8 mouse cellular contexts compared by ENCODE assay signal in the genomic region with DNA sequence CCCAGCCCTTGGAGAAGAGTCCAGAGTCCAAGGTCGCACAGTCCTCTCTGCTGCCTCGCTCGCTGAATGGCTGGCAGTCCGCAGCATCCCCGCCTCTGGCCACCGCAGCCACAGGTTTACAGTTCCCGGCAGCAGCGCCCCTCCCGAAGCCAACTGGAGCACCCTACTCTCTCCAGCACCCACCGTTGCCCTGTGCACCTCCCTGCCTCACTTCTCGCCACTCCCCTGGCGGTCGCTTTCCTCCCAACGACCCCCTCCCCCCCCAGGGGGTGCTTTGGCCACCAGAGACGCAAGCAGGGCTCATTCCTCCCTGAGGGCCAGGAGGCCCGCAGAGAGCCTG. TPM values are rescaled to one million over a fixed set of nuclear protein-coding genes. Genes with fewer than 3 reads are reported as not detected.
A peak's percentile ranks its signal among the peaks of the same experiment; 100 is the strongest.
DNase-seq lines count a peak whose midpoint lies in the region; ATAC-seq and TF ChIP-seq lines count a peak whose summit lies in the region.

Nxph1 (plus strand) TSS at position 301 of the 340 bp plus-strand sequence.

- no peak for DNase-seq in heart, adult 9 months (ENCODE audit: low spot score in 2 of 2)
- no peak for DNase-seq in liver, postnatal 0 days
- no peak for DNase-seq in urinary bladder, postnatal 10 days (ENCODE audit: low spot score)
- no peak for DNase-seq in frontal cortex, postnatal 25 days (ENCODE audit: low spot score in 2 of 2)
- DNase-seq in kidney, adult 2 months, result no peak

- no peaks in the 10 kb centered on the region for H3K9me3 ChIP-seq in heart, embryonic 15.5 days (replicated peaks)
- H3K9me3 ChIP-seq in hindbrain, embryonic 15.5 days, result no peaks in the 10 kb centered on the region
- H3K9me3 ChIP-seq in liver, postnatal 0 days (ENCODE audit: low read length), result no peaks in the 10 kb centered on the region

- peaks cover 71% of the 10 kb centered on the region for H3K27me3 ChIP-seq in heart, embryonic 15.5 days
- peaks cover 8% of the 10 kb centered on the region for H3K27me3 ChIP-seq in hindbrain, embryonic 15.5 days
- H3K27me3 ChIP-seq in liver, postnatal 0 days (ENCODE audit: insufficient read depth, low read length), result peaks cover 62% of the 10 kb centered on the region
- peaks cover 4% of the 10 kb centered on the region for H3K27me3 ChIP-seq in kidney, adult 2 months (replicated peaks; ENCODE audit: control insufficient read depth, insufficient read depth, low read length)

- no peak for TF ChIP-seq POLR2A in kidney, adult 2 months (IDR thresholded peaks at IDR 0.05; ENCODE audit: low read depth, low read length)

- no peaks in the 10 kb centered on the region for H3K36me3 ChIP-seq in heart, embryonic 15.5 days
- no peaks in the 10 kb centered on the region for H3K36me3 ChIP-seq in hindbrain, embryonic 15.5 days
- no peaks in the 10 kb centered on the region for H3K36me3 ChIP-seq in liver, postnatal 0 days (replicated peaks; ENCODE audit: insufficient read depth, low read length)
- H3K36me3 ChIP-seq in kidney, adult 2 months (ENCODE audit: control insufficient read depth, insufficient read depth, low read length), result no peaks in the 10 kb centered on the region

- ATAC-seq in heart, embryonic 15.5 days (replicated peaks; ENCODE audit: insufficient number of reproducible peaks, insufficient read depth, low FRiP score, low read depth), result 0 out of 2 replicates have a peak, but pooled peaks have one; percentile 27
- peak; percentile 10 for ATAC-seq in common myeloid progenitor, adult 5-6 weeks (replicated peaks; ENCODE audit: low read depth, poor library complexity, severe bottlenecking)
- peak; percentile 40; the same call in 1 of the 2 replicates for ATAC-seq in hindbrain, embryonic 15.5 days (ENCODE audit: low FRiP score, low read depth)
- ATAC-seq in liver, postnatal 0 days, result no peak

- H3K4me1 ChIP-seq in heart, embryonic 15.5 days (replicated peaks), result peaks cover 25% of the 10 kb centered on the region
- H3K4me1 ChIP-seq in hindbrain, embryonic 15.5 days (replicated peaks), result peaks cover 21% of the 10 kb centered on the region
- H3K4me1 ChIP-seq in liver, postnatal 0 days (ENCODE audit: insufficient read depth), result peaks cover 6% of the 10 kb centered on the region; the same call in 1 of the 2 replicates
- peaks cover 4% of the 10 kb centered on the region; the same call in 1 of the 2 replicates for H3K4me1 ChIP-seq in kidney, adult 2 months (ENCODE audit: control insufficient read depth, insufficient read depth, low read length)

- no peak for TF ChIP-seq CTCF in liver, postnatal 0 days (IDR thresholded peaks at IDR 0.05; ENCODE audit: low read depth)
- no peak for TF ChIP-seq CTCF in kidney, adult 2 months (conservative IDR thresholded peaks at IDR 0.05; ENCODE audit: insufficient read depth, insufficient read length, low read depth, low read length)

- H3K9ac ChIP-seq in heart, embryonic 15.5 days, result no peak within 1 kb of the TSS
- H3K9ac ChIP-seq in hindbrain, embryonic 15.5 days, result peak within 1 kb of the TSS; percentile 73
- H3K9ac ChIP-seq in liver, postnatal 0 days (replicated peaks), result no peak within 1 kb of the TSS

- no peak within 1 kb of the TSS for H3K27ac ChIP-seq in heart, embryonic 15.5 days
- peak within 1 kb of the TSS; percentile 89 for H3K27ac ChIP-seq in hindbrain, embryonic 15.5 days (replicated peaks)
- H3K27ac ChIP-seq in liver, postnatal 0 days (ENCODE audit: low read depth), result no peak within 1 kb of the TSS
- no peak within 1 kb of the TSS for H3K27ac ChIP-seq in kidney, adult 2 months (ENCODE audit: insufficient read depth, low read depth, low read length)

- no peak for TF ChIP-seq EP300 in liver, postnatal 0 days (IDR thresholded peaks at IDR 0.05; ENCODE audit: low read depth)

- peak within 1 kb of the TSS; percentile 34 for H3K4me3 ChIP-seq in heart, embryonic 15.5 days
- H3K4me3 ChIP-seq in hindbrain, embryonic 15.5 days, result peak within 1 kb of the TSS; percentile 63
- H3K4me3 ChIP-seq in liver, postnatal 0 days (ENCODE audit: low read depth, low read length), result peak within 1 kb of the TSS; percentile 3; the same call in 1 of the 2 replicates
- H3K4me3 ChIP-seq in kidney, adult 2 months (ENCODE audit: insufficient read depth, low read depth, low read length), result no peak within 1 kb of the TSS

- H3K4me2 ChIP-seq in heart, embryonic 15.5 days, result peak within 1 kb of the TSS; percentile 56
- peak within 1 kb of the TSS; percentile 81 for H3K4me2 ChIP-seq in hindbrain, embryonic 15.5 days
- H3K4me2 ChIP-seq in liver, postnatal 0 days (ENCODE audit: low read depth, low read length), result peak within 1 kb of the TSS; percentile 0; the same call in 1 of the 2 replicates

- 4% methylated on average over 16 of the region's 16 CpGs for WGBS in heart, embryonic 15.5 days
- WGBS in hindbrain, embryonic 15.5 days, result under 1% methylated on average over 16 of the region's 16 CpGs
- WGBS in liver, postnatal 0 days (ENCODE audit: insufficient replicate concordance), result 3% methylated on average over 16 of the region's 16 CpGs
- 3% methylated on average over 16 of the region's 16 CpGs for WGBS in kidney, adult 2 months

RNA-seq across cellular contexts. Expression of gene Nxph1, which starts in this region (rescaled TPM):
- polyA plus RNA-seq in heart, embryonic 15.5 days (2015; fragmentation: Nextera tagmentation; extraction: Ambion mirVana), result 0.14 and 0.47 TPM in 2 replicates
- total RNA-seq in common myeloid progenitor, adult 5-6 weeks (2017), result 0.05 TPM in 1 of 2 replicates, not detected in the other
- polyA plus RNA-seq in hindbrain, embryonic 15.5 days (2015; fragmentation: Nextera tagmentation; extraction: Ambion mirVana), result 84.8 and 85.6 TPM in 2 replicates
- polyA plus RNA-seq in liver, postnatal 0 days (2015; fragmentation: Nextera tagmentation; extraction: Ambion mirVana), result not detected in 2 replicates
- polyA plus RNA-seq in kidney, adult 2 months (2012; rRNA removed), result 0.11 TPM in 1 of 2 replicates, not detected in the other

Comparison
In these comparisons a context has a peak if more than half of its experiments do, and no peak if none do; other contexts are left out.
1. RNA of gene Nxph1 (polyA plus RNA-seq): 84.8 to 85.6 TPM in hindbrain, embryonic 15.5 days; 0.14 to 0.47 TPM in heart, embryonic 15.5 days, 0.11 TPM in kidney, adult 2 months and not detected in liver, postnatal 0 days; every median in the first group is over 10 times any median in the second.
2. Peak in ATAC-seq, H3K4me3 ChIP-seq and H3K4me2 ChIP-seq in heart, embryonic 15.5 days; RNA of the gene not detected or under 1 TPM.
3. Peak in ATAC-seq in common myeloid progenitor, adult 5-6 weeks; RNA of the gene not detected or under 1 TPM.
4. H3K4me2 ChIP-seq: peak in every context shown above with its lines; median percentile 81 in hindbrain, embryonic 15.5 days; 56 in heart, embryonic 15.5 days; 0 in liver, postnatal 0 days.